Mouse (Mus musculus) bone marrow, adult 2 months (tissue): ENCODE measurements around the gene Minos1.

Experiments
- CTCF ChIP-seq: fragments of 200-500 bp; IDR thresholded peaks from 2 replicates; pipeline ENCODE4 v1.5.1; 2011; ENCODE audit warnings: low read length, control low read depth; ENCODE audit not compliant: control insufficient read depth, insufficient read depth
- POLR2A ChIP-seq: fragments of 200-500 bp; IDR thresholded peaks from 2 replicates; pipeline ENCODE4 v1.6.1; 2011; ENCODE audit warnings: low read depth, mild to moderate bottlenecking, control low read depth, low read length, borderline replicate concordance; ENCODE audit not compliant: control insufficient read depth

GRCm38 (mm10) chr4:139142985-139143384 lies 12.1 kb upstream of the Minos1 start:
- no peak for TF ChIP-seq CTCF
- no peak for TF ChIP-seq POLR2A
